8 mouse cellular contexts compared by ENCODE assay signal in the genomic region with DNA sequence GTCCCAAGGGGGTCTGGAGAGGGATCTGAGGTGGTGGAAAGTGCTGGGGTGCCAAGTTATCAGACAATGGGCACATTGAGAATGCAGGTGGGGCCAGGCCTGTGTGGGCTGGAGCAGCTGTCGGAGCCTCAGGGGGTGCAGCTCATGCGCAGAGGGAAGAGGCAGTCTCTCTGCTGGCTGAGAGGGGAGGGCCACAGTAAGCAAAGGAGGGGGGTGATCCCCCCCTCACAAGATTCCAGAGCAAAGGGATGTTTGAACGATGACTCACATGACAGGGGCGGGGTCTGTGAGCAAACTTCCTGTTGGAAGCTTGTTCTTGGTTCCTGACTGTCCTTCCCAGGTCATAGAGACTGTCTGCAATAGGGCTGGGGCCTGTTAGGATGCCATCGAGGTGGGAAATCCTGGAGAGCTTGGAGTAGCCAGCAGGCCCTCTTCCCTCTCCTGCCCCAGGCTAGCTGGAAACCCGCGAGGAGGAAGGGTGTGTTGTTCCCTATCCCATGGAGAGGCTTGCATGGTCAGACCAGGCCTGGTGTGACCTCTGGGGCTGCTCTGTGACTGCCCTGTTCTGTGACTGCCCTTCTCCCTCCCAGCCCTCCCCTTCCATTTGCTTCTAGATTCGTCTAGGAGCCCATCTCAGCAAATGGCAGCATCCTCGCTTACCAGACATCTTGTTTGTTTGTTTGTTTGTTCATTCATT. TPM values are rescaled to one million over a fixed set of nuclear protein-coding genes. Genes with fewer than 3 reads are reported as not detected.
DNase-seq lines count a peak whose midpoint lies in the region; ATAC-seq and TF ChIP-seq lines count a peak whose summit lies in the region.

No protein-coding gene starts in this region.

- H3K9ac ChIP-seq in forebrain, embryonic 12.5 days, result no peak overlapping the region
- H3K9ac ChIP-seq in forebrain, embryonic 15.5 days (replicated peaks), result no peak overlapping the region
- no peak overlapping the region for H3K9ac ChIP-seq in heart, adult 2 months (ENCODE audit: low read depth, low read length)
- 0 out of 2 replicates have a peak overlapping the region, but pooled peaks have one; percentile 44 for H3K9ac ChIP-seq in kidney, postnatal 0 days (ENCODE audit: low read depth, low read length)

- no peaks in the 10 kb centered on the region for H3K36me3 ChIP-seq in forebrain, embryonic 12.5 days (replicated peaks)
- no peaks in the 10 kb centered on the region for H3K36me3 ChIP-seq in forebrain, embryonic 15.5 days
- no peaks in the 10 kb centered on the region for H3K36me3 ChIP-seq in heart, adult 2 months (ENCODE audit: control insufficient read depth, insufficient read depth, low read length)
- no peaks in the 10 kb centered on the region for H3K36me3 ChIP-seq in kidney, postnatal 0 days (ENCODE audit: insufficient read depth, low read length)

- 0 out of 2 replicates have a peak, but pooled peaks have one; percentile 6 for ATAC-seq in forebrain, embryonic 12.5 days (ENCODE audit: low FRiP score)
- ATAC-seq in forebrain, embryonic 15.5 days (replicated peaks), result no peak
- peak; percentile 81 for ATAC-seq in kidney, postnatal 0 days (replicated peaks; ENCODE audit: low FRiP score, low read depth)

- H3K27me3 ChIP-seq in forebrain, embryonic 12.5 days, result peaks cover 10% of the 10 kb centered on the region; the same call in 1 of the 2 replicates
- H3K27me3 ChIP-seq in forebrain, embryonic 15.5 days, result no peaks in the 10 kb centered on the region
- H3K27me3 ChIP-seq in heart, adult 2 months (ENCODE audit: control insufficient read depth, insufficient read depth, low read length), result peaks cover 1% of the 10 kb centered on the region; the same call in 1 of the 2 replicates
- H3K27me3 ChIP-seq in kidney, postnatal 0 days (ENCODE audit: insufficient read depth, low read length), result no peaks in the 10 kb centered on the region

- peak; percentile 17 for DNase-seq in adrenal gland, adult 8-10 months
- DNase-seq in heart, adult 2 months, result peak; percentile 31 to 37
- peak; percentile 85 for DNase-seq in kidney, postnatal 0 days (ENCODE audit: low spot score)
- DNase-seq in lung, postnatal 36 days, result peak; percentile 88
- DNase-seq in thymus, postnatal 14 days, result no peak
- no peak for DNase-seq in B cell, adult 2 months

- H3K79me2 ChIP-seq in heart, adult 2 months (replicated peaks; ENCODE audit: control insufficient read depth, insufficient read depth, low read length), result no peaks in the 10 kb centered on the region

- no peaks in the 10 kb centered on the region for H3K9me3 ChIP-seq in forebrain, embryonic 12.5 days
- H3K9me3 ChIP-seq in forebrain, embryonic 15.5 days, result no peaks in the 10 kb centered on the region
- no peaks in the 10 kb centered on the region for H3K9me3 ChIP-seq in kidney, postnatal 0 days (replicated peaks; ENCODE audit: low read length)

- no peak for TF ChIP-seq POLR2A in heart, adult 2 months (IDR thresholded peaks at IDR 0.05; ENCODE audit: insufficient read depth, low read depth, low read length)

- TF ChIP-seq EP300 in heart, adult 2 months (IDR thresholded peaks at IDR 0.05; ENCODE audit: insufficient read depth, low read depth, low read length), result no peak

- 67% methylated on average over 9 of the region's 9 CpGs for WGBS in forebrain, embryonic 12.5 days
- 56% methylated on average over 9 of the region's 9 CpGs for WGBS in forebrain, embryonic 15.5 days
- WGBS in heart, adult 2 months, result 40% methylated on average over 9 of the region's 9 CpGs
- WGBS in kidney, postnatal 0 days, result 48% methylated on average over 9 of the region's 9 CpGs

- intact Hi-C loops in heart, adult 2 months (cut with DNase I), result no loop called here

- H3K4me2 ChIP-seq in forebrain, embryonic 12.5 days, result no peak overlapping the region
- H3K4me2 ChIP-seq in forebrain, embryonic 15.5 days (replicated peaks), result no peak overlapping the region
- no peak overlapping the region for H3K4me2 ChIP-seq in kidney, postnatal 0 days (ENCODE audit: low read length)

- H3K4me1 ChIP-seq in forebrain, embryonic 12.5 days, result peaks cover 17% of the 10 kb centered on the region
- no peaks in the 10 kb centered on the region for H3K4me1 ChIP-seq in forebrain, embryonic 15.5 days
- H3K4me1 ChIP-seq in heart, adult 2 months (ENCODE audit: control insufficient read depth, insufficient read depth, low read length), result no peaks in the 10 kb centered on the region
- peaks cover 7% of the 10 kb centered on the region for H3K4me1 ChIP-seq in kidney, postnatal 0 days (replicated peaks; ENCODE audit: insufficient read depth, low read length)

- TF ChIP-seq CTCF in heart, adult 2 months (IDR thresholded peaks at IDR 0.05), result no peak
- no peak for TF ChIP-seq CTCF in kidney, postnatal 0 days (IDR thresholded peaks at IDR 0.05; ENCODE audit: low read depth)

- H3K4me3 ChIP-seq in forebrain, embryonic 12.5 days (replicated peaks), result no peak overlapping the region
- no peak overlapping the region for H3K4me3 ChIP-seq in forebrain, embryonic 15.5 days
- H3K4me3 ChIP-seq in heart, adult 2 months, result no peak overlapping the region
- H3K4me3 ChIP-seq in kidney, postnatal 0 days (replicated peaks; ENCODE audit: low read depth, low read length), result no peak overlapping the region

- no peak overlapping the region for H3K27ac ChIP-seq in forebrain, embryonic 12.5 days
- no peak overlapping the region for H3K27ac ChIP-seq in forebrain, embryonic 15.5 days (replicated peaks)
- H3K27ac ChIP-seq in heart, adult 2 months, result no peak overlapping the region
- H3K27ac ChIP-seq in kidney, postnatal 0 days, result peak overlapping the region; percentile 82

RNA-seq across cellular contexts. Expression of a gene that starts 16.5 kb away (rescaled TPM):
- polyA plus RNA-seq in forebrain, embryonic 12.5 days (2016; fragmentation: Nextera tagmentation; extraction: Ambion mirVana), result 3.9 and 4.2 TPM in 2 replicates
- polyA plus RNA-seq in forebrain, embryonic 15.5 days (2015; fragmentation: Nextera tagmentation; extraction: Ambion mirVana), result 1.2 and 1.8 TPM in 2 replicates
- under 1 TPM; 0.06 to 0.38 (median 0.21) TPM for total RNA-seq in adrenal gland, adult 8-10 months (2022)
- total RNA-seq in heart, adult 2 months (2021), result not detected
- 0.09 and 2.4 TPM in 2 replicates for polyA plus RNA-seq in heart, adult 2 months (2012; rRNA removed)
- 74.0 and 89.3 TPM in 2 replicates for polyA plus RNA-seq in kidney, postnatal 0 days (2015; fragmentation: Nextera tagmentation; extraction: Ambion mirVana)

RNA-seq across cellular contexts. Expression of a gene that starts 46.4 kb away (rescaled TPM):
- 3.4 and 4.6 TPM in 2 replicates for polyA plus RNA-seq in forebrain, embryonic 12.5 days (2016; fragmentation: Nextera tagmentation; extraction: Ambion mirVana)
- polyA plus RNA-seq in forebrain, embryonic 15.5 days (2015; fragmentation: Nextera tagmentation; extraction: Ambion mirVana), result 5.2 and 7.9 TPM in 2 replicates
- total RNA-seq in adrenal gland, adult 8-10 months (2022), result 100 to 1,000 TPM; 129 to 165 (median 142) TPM
- 100 to 1,000 TPM; 109 to 123 TPM for total RNA-seq in heart, adult 2 months (2021)
- polyA plus RNA-seq in heart, adult 2 months (2012; rRNA removed), result 31.2 and 34.2 TPM in 2 replicates
- 10.5 and 15.1 TPM in 2 replicates for polyA plus RNA-seq in kidney, postnatal 0 days (2015; fragmentation: Nextera tagmentation; extraction: Ambion mirVana)

Comparison
In these comparisons a context has a peak if more than half of its experiments do, and no peak if none do; other contexts are left out.
1. DNase-seq: peak in adrenal gland, adult 8-10 months (single experiment), heart, adult 2 months (2 of 2), kidney, postnatal 0 days (single experiment) and lung, postnatal 36 days (single experiment); none in thymus, postnatal 14 days (single experiment) and B cell, adult 2 months (0 of 2).
2. RNA of a gene that starts 16.5 kb away (polyA plus RNA-seq): 74.0 to 89.3 TPM in kidney, postnatal 0 days; 3.9 to 4.2 TPM in forebrain, embryonic 12.5 days, 0.09 to 2.4 TPM in heart, adult 2 months and 1.2 to 1.8 TPM in forebrain, embryonic 15.5 days; every median in the first group is over 10 times any median in the second.